Mouse (Mus musculus): ENCODE data around the gene Hs3st3a1.

The Hs3st3a1 gene

DNA sequence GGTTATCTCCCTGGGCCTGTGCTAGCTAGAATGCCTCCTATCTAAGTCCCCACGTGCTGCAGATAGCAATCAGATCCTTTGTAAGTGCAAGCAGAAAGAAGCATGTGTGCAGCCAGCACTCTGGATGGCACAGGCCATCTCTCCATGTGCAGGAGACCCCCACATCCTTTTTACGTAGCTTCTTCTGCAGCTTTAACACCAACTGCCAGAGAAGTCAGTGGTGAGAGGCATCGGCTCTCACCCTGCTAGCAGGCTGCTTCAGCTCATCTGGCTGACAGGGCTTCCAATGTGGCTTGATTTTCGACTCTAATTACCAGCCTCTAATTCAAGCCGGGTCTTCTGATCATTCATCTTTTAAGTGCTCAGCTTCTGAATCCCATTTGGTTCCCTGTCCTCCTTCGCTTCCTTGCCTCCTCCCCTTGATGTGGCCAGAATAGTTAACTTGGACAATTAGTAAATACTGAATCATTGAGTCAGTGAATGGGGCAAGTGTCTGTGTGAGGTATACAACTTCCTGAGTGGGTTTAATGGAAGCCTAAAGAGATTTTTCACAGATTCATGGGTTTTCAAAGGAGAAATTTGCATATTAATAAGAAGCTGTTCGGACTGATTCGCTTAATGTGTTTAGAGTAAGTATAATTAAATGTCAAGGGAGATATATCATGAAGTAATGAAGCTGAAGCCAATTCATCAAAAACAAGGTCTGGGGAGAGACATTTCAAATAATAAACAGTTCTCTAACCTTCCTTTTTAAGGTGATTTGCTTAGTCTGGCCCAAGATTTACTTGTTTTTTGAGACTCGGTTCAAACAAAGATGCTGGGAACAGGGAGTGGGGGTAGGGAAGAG lies 54.7 kb downstream of the Hs3st3a1 start:
- no peak for DNase-seq (ENCODE audit: low spot score in 2 of 2)

DNA sequence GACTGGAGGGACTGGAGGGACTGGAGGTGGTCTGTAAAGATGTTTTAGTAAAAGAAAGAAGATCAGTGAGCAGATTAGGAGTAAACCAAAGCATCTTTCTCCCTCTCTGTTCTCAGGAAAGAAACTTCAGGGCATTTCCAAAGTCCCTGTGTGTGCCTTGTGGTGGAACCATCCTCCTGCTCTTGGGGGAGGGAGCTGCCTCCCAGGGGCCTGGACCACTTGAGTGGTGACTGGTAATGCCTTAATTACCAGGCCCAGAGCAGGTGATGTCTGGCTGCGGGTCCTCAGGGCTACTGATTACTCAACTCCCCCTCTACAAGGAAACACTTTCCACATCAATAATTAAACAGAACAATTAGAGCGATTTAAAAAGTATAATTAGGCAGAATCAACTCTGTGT lies 59.3 kb downstream of the Hs3st3a1 start:
- no peak for DNase-seq (ENCODE audit: low spot score in 2 of 2)

DNA sequence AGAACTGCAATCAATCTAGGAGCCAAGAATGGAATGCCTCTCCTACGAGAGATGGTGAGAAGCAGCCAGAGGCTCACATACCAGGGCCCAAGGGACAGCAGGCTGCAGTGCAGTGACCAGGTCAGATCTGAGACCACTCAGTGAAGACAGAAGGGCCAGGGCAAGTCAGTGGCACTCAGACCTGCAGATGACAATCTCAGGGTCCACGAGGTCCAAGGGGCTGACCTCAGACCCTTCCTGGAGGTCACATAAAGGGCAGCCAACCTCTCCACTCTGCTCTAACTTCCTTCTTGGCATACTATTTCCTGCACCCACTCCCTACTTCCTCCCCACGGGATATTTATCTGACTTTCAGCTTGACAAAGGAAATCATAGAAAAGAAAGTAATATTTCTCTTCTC lies 60.8 kb downstream of the Hs3st3a1 start:
- no peak for DNase-seq (ENCODE audit: low spot score in 2 of 2)

DNA sequence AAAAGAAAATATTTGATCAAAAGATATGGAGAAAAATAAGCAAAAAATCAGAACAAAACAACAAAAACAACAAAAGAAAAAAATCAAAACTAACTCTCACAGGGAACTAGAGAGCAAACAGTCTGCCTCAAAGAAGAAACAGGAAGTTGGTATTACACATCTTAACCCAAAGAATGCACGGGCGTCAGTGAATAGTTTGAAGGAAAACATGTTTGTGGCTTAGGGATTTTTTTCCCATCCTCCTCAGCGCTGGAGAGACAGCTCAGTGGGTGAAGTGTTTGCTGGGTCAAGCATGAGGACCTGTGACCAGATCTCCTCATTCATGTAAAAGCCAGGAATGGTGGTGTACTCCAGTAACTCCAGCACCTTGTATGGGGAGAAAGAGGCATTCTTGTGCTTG lies 61.5 kb downstream of the Hs3st3a1 start:
- no peak for DNase-seq (ENCODE audit: low spot score in 2 of 2)

DNA sequence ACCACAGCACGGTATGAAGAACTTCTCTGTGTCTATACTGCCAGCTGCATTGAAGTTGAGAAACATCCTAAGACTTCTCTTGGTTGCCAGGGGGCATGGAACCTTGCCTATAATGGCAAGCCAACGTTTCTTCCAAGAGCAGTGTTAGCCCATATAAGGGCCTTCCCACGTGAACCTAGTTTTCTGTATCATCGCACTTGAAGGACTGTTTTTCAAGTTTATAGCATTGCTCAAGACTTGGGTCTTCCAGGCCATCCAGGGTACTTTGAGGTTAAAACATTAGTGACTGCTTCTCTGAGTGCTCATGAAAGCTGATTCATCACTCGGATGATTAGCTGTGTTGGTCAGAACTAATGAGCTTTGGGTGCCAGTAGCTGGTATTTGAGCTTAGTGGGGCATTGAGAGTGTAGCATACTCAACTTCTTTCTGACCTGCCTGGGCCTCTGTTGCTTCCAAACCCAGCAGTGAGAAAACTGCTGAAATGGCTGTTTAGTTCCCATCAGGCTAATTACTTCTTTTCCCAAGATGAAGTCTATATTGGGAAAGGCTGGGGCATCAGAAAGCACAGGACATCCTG lies 65.5 kb downstream of the Hs3st3a1 start:
- no peak for DNase-seq (ENCODE audit: low spot score in 2 of 2)

GRCm38 (mm10) chr11:64503040-64503439 lies 67.9 kb downstream of the Hs3st3a1 start:
- DNase-seq (ENCODE audit: low spot score in 2 of 2): no peak

- no peak for DNase-seq (ENCODE audit: low spot score in 2 of 2)
These were observed 70.8 kb downstream of the Hs3st3a1 start for GRCm38 (mm10) chr11:64505924-64506323.

- no peak for DNase-seq (ENCODE audit: low spot score in 2 of 2)
These were observed 71.9 kb downstream of the Hs3st3a1 start for GRCm38 (mm10) chr11:64507024-64507423.

- no peak for DNase-seq (ENCODE audit: low spot score in 2 of 2)
These were observed 74.0 kb downstream of the Hs3st3a1 start for GRCm38 (mm10) chr11:64509106-64509505.

GRCm38 (mm10) chr11:64512301-64512700 lies 77.2 kb downstream of the Hs3st3a1 start:
- DNase-seq (ENCODE audit: low spot score in 2 of 2): no peak

DNA sequence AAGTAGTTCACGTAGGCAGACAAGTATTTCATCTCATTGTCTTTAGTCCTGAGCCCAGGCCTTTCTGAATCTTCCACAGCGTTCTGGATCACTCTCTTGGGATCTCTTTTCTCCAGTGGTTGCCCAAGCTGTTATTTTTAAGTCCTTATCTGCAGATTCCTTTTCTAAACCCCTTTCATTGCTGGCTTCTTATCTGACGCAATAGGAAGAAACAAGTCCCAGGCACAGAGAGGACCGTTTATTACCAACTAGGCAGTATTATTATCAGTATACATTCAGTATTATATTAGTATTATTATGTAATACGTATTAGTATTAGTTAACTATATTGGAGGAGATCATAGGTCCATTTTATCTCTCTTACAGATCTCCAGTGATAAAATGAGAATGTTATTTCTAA lies 78.3 kb downstream of the Hs3st3a1 start:
- DNase-seq (ENCODE audit: low spot score in 2 of 2): no peak

GRCm38 (mm10) chr11:64516712-64517589 lies 81.8 kb downstream of the Hs3st3a1 start:
- no peak for DNase-seq (ENCODE audit: low spot score in 2 of 2)

GRCm38 (mm10) chr11:64518146-64518841 lies 83.2 kb downstream of the Hs3st3a1 start:
- no peak for DNase-seq (ENCODE audit: low spot score in 2 of 2)

DNA sequence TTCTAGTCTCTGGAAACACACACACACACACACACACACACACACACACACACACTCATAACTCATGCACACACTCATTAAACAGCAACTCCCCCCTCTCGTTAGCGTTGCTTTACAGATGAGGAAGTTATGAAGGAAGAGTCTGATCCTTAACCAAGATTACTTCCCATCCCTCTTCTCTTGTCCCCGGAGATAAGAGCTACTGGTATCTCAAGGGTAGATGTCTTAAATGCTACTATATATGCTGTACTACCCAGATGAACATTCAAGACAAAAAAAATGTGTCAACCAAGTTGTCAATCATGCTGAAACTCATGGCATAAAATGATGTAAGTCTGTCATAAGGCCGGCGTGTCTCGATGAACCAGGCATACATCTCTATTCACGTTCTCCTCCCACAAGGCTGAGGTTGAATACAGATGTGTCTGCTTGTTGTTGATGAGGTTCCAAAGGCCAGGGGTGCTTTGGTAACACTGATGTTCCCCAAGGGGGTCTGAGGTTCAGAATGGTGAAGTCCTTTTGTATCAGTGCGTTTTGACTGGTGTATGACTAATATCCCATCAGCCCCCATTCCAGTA lies 89.0 kb downstream of the Hs3st3a1 start:
- no peak for DNase-seq (ENCODE audit: low spot score in 2 of 2)

DNA sequence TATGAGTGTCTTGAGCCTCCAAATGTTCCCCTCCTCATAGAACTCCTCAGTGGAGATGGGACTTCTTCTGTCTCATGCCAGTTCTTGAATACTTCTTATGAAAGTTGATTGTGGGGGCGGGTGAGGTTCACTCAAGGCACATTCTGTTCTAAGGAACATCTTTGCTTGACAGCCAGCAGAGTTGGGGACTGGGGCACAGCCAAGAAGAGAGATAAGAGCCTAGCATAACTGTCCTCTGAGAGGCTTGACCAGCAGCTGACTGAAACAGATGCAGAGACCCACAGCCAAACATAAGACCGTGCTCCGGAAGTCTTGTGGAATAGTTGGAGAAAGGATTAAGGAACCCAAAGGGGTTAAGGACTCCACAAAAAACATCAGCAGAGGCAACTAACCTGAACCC lies 102.1 kb downstream of the Hs3st3a1 start:
- no peak for DNase-seq (ENCODE audit: low spot score in 2 of 2)

DNA sequence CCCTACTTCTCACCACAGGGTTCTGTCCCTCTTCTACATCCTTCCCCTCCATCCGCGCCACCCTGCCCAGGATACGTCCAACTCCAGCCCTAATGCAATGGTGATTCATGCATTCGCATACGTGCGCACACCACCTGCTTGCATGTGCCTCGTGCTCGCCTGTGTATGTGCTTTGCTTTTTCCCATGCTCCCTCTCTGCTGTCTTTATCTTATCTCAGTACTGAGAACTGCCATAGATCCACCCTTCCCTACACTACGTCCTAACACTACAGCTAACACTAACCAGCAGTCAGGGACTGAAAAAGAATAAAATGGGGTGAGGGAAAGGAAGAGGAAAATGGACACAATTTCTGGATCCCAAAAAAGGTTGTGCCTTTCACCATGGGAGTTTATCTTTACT lies 106.7 kb downstream of the Hs3st3a1 start:
- no peak for DNase-seq (ENCODE audit: low spot score in 2 of 2)

GRCm38 (mm10) chr11:64542335-64542734 lies 107.2 kb downstream of the Hs3st3a1 start:
- DNase-seq (ENCODE audit: low spot score in 2 of 2): no peak

- no peak for DNase-seq (ENCODE audit: low spot score in 2 of 2)
These were observed 108.1 kb downstream of the Hs3st3a1 start for GRCm38 (mm10) chr11:64543181-64543641.

DNA sequence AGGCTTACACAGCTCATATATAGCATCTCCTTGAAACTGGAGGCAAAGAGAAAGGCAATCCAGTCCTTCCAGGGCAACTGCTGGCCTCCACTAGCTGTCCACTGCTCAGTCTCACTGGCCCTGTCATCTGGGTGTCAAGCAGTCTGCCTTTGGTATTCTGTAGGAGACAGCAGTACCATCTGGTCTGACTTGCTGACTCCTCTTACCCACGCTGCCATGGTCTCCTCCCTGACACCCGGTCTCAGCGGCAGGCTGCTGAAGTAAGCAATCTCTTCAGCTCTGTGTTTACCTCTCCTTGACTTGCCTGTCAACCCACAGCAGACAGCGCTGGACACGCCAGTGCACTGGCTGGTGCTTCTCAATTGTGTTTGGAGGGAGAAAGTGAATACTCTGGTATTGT lies 109.1 kb downstream of the Hs3st3a1 start:
- DNase-seq (ENCODE audit: low spot score in 2 of 2): no peak

- no peak for DNase-seq (ENCODE audit: low spot score in 2 of 2)
These were observed 114.2 kb downstream of the Hs3st3a1 start for GRCm38 (mm10) chr11:64549380-64549779.

GRCm38 (mm10) chr11:64549955-64550354 lies 114.8 kb downstream of the Hs3st3a1 start:
- DNase-seq (ENCODE audit: low spot score in 2 of 2): no peak
